Mouse (Mus musculus) heart, adult 18-20 months (tissue): ENCODE data around the gene Stum. TPM values are rescaled to one million over a fixed set of nuclear protein-coding genes. Genes with fewer than 3 reads are reported as not detected.

ENCODE experiments used
- DNase-seq, 2 experiments: peaks; one replicate each; pipeline ENCODE4 v3.0.0; 2021 to 2022; ENCODE audit warnings: mixed read lengths in 1 of 2
- total RNA-seq, 2 experiments: library from RNA; stranded (reverse); gene quantifications; 2 replicates each; pipeline ENCODE4 v1.2.3; 2021

Stum gene
- total RNA-seq, 2 experiments from 2014 or later, result 2.6 to 3.1 TPM

DNA sequence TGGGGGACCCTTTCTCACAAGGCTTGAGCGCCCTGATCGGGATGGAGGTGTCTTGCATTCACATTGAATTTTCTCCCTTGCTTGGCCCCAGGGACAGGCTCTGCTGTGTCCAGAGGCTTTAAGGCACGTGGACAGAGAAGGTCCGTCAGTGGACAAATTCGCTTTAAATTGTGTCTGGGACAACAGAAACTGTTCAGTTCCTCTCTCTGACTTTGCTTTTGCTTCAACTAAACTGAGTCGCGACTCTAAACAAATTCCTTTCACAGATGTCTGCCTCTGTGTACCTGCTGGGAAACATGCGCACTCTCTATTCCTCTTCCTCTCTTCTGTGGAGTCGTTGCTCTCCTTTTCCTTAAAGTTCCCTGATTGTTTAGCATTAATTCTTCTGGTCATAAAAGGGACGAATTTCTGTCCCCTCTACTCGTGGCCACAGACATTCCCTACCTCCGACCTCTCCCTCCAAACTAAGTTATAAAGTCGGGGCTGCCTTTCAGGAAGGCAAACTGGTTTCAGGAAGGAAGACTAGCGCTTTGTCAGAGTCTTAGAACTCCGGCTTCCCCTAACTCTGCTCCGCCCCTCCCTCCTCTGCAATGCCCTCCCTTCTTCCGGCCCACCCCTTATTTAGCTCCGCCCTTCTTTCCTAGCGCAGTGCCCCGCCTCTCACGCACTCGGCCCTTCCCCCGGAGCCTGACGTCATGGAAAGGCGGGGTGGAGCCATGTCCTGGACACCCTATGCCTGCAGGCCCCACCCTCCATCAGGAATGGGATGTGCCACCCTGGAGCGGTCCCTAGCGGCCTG, 96.2 kb downstream of the Stum start:
- peak; percentile 99 to 100 for DNase-seq

DNA sequence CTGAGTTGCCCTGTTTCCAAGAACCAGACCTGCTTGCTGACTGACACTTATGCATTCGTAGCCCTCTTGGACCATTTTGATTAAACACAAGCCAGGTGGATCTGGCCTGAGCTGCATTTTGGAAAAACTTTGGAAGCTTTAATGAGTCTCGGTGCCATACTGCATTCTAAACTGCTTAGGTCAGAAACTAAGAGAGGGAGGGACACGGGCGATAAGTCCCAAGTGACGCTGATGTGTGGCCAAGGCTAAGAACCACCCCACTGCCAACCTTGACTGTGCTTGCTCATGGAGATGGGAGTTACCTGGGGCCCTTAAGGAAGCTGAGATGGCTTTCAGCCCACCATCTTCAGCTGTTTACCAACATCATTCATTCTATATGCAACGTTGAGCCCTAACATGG, 98.0 kb downstream of the Stum start:
- DNase-seq, result peak; percentile 49 to 63

DNA sequence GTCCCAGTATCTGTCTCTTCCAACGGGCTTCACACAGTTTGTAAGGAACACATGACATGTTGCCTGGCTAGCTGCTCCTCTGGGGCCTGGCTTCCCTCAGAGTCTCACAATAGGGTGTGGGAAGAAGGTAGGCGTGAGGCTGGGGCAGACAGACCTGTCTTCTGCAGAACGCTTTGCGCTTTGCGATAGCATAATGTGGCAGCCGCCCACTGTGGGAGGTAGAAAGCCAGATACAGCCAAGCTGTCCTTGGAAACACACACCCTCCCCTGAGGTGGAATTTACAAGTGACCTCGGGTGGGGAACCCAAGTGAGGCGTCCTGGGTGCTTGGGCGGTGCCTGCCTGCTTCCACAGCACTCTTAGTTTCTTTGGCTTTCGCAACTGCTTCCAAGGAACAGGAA, 98.8 kb downstream of the Stum start:
- DNase-seq, result peak in 1 of 2 experiments; percentile 63

DNA sequence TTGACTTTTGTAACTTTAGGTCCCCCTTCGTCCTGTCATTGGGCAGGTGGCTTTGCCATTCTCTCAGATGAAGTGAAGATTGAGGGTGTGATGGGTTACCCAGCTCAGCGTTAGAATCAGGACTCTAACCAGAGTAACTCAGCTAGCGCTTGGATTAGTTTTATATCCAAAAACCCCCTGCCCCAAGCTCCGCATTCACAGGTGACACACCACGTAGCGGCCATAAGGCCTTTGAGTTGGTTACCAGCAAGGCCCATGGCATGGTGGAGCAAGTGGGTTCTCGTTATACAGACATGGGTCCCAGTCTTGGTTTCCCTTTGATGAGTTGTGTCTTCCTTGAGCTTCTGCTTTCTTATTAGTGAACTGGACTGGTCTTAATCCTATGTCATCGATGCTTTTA, 99.4 kb downstream of the Stum start:
- DNase-seq, result no peak

Other genes with a start within 250 kb of the Stum start
- 10 to 100 TPM; 12.1 to 16.3 TPM for gene Psen2, start 220.1 kb downstream of the Stum start, total RNA-seq
- 10 to 100 TPM; 36.7 to 51.5 TPM for gene Itpkb, start 153.0 kb downstream of the Stum start, total RNA-seq
- 10 to 100 TPM; 61.7 to 63.5 TPM for gene Parp1, start 85.4 kb upstream of the Stum start, total RNA-seq
- 1 to 10 TPM; 2.0 to 2.1 TPM for gene Lin9, start 157.6 kb upstream of the Stum start, total RNA-seq
- gene Mixl1, start 213.5 kb upstream of the Stum start, total RNA-seq, result not detected
- 10 to 100 TPM; 23.3 to 24.8 TPM for gene Acbd3, start 242.5 kb upstream of the Stum start, total RNA-seq